Mouse (Mus musculus) heart, postnatal 0 days (tissue): ENCODE data around the gene Coa3.
A peak's percentile ranks its signal among the peaks of the same experiment; 100 is the strongest.

Experiments
- CTCF ChIP-seq: IDR thresholded peaks from 2 replicates; pipeline ENCODE4 v1.5.1; 2016; ENCODE audit warnings: antibody characterized with exemption, control low read depth, low read depth
- EP300 ChIP-seq: IDR thresholded peaks from 2 replicates; pipeline ENCODE4 v1.6.1; 2016; ENCODE audit warnings: antibody characterized with exemption, low read depth

- TF ChIP-seq CTCF (peak; percentile 96), EP300 (no peak)
These were observed 23.3 kb upstream of the Coa3 start, which contains the start of gene Becn1 for GRCm38 (mm10) chr11:101302004-101302798.
